Mouse (Mus musculus): ENCODE data around the gene Prss3.

The Prss3 gene

DNA sequence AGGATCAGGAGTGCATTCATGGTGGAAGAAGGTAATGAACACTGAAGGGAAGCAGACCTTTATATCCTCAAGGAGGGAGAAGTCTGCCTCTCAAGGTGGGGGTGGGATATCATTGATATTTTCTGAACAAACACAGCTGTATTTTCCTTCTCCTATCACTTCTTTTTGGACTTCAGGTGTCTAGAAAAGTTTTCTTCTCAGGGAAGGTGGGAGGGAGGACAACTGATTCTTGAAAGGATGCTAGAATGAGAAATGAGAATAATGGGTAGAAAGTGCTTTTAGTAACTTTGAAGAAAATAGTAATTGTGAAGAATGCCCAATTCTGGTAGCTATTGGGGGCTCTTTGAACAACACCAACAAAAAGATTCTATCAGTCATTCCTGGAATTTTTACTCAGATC is at the start of gene Prss3:
Gene Prss3 (minus strand): TSS at position 101 of the 400 bp plus-strand sequence.

DNA sequence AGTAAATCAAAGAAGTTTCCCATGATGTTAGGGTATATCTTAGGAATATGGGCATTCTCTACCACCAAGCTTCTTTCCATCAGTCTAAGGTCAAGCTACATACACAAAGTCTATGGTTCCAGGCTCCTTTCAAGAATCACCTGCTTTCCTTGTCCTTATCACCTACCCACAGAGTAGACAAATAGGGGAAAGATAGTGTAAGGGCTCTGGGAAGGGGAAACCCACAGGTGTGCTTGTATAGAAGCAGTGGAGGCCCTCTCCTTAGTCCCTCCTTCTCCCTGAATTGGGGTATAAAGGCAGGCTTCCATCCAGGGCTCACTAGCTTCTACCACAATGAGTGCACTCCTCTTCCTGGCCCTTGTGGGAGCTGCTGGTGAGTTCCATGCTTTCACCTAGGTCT is 14.6 kb upstream of the Prss3 start, which contains the start of gene Gm5771:
Gene Gm5771 (plus strand): TSS at position 301 of the 400 bp plus-strand sequence.

DNA sequence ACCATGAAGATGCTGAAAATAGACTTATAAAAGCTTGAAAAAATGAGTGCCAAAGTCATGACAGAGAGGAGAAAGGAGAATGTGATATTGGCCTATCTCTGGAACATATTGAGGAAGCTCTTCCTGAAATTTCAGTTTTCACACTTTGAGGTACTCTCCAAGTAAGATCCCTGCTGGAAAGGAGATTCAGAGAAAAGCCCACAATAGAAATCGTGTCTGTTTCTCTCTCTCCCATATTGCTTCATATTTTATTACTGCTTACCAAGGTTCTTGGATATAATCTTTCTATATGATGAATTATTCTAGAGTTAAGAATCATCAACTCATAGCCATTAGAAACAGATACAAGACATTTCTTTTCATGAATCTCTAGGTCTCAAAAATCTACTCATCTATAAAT is 14.2 kb upstream of the Prss3 start:
- whole genome bisulfite sequencing, result 39% methylated on average over 1 of the region's 1 CpGs

DNA sequence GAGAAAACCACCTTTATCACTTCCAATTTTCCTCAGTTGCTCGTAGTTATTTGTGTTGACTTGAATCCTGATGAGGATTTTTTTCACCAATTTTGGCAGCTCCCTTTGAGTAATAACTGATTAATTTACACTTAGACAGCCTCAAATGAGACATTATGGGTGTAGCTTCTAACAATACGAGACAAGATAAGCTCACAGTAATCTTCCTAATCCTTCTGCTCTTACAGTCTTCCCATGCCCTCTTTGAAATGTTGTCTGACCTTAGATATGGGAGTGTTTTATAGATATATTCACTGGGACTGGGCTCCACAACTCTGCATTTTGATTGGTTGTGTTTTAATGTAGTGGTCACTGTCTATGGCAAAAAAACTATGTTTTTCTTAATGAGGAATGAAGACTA is 9.3 kb upstream of the Prss3 start:
- 85% methylated on average over 2 of the region's 2 CpGs for WGBS

DNA sequence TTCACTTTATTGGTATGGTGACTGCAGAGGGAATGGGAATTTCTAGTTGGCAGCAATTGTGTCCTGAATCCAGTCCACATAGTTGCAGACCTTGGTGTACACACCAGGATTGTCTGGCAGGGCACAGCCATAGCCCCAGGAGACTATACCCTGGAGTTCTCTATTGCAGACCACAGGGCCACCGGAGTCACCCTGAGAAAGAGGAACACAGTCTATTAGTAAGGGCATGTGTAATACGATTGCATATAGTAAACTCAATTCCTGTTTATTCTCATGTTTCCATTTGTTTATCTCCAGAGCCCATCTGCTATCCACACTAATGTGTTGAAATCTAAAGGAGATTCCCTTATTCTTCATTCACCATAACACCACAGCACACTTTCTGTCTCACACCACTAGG is 3.7 kb downstream of the Prss3 start:
- WGBS, result 82% methylated on average over 2 of the region's 2 CpGs

DNA sequence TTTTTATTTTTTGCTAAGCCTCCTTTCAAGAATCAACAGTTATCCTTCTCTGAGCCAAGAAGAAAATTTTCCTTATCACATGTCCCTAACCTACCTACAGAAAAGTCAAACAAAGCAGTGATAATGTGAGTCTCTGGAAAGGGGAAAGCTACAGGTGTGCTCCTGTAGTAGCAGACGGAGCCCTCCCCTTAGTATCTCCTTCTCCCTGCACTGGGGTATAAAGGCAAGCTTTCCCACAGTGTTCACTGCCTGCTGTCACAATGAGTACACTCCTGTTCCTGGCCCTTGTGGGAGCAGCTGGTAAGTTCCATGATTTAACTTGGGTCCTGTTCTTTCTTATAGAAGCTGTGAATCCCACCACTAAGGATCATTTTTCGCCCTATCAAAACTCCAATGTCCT is 23.5 kb downstream of the Prss3 start, which contains the start of gene Try10:
Gene Try10 (plus strand): TSS at position 174 of the 400 bp plus-strand sequence.
- 79% methylated on average over 2 of the region's 2 CpGs for WGBS

Measured in cerebral cortex, adult 2 months (tissue).